Mouse (Mus musculus) liver, postnatal 0 days (tissue): ENCODE measurements at regions not wholly inside any gene's neighbourhood (a gene's known extent, or its start where the extent isn't known, plus 50 kb on each side); places are given as distances from the start of the nearest gene placed in this dataset.

Source experiments
- CTCF ChIP-seq: sonication (generic); IDR thresholded peaks from 2 replicates; pipeline ENCODE4 v1.5.1; 2016; ENCODE audit warnings: antibody characterized with exemption, low read depth
- EP300 ChIP-seq: IDR thresholded peaks from 2 replicates; pipeline ENCODE4 v1.6.1; 2016; ENCODE audit warnings: antibody characterized with exemption, low read depth, mild to moderate bottlenecking

DNA sequence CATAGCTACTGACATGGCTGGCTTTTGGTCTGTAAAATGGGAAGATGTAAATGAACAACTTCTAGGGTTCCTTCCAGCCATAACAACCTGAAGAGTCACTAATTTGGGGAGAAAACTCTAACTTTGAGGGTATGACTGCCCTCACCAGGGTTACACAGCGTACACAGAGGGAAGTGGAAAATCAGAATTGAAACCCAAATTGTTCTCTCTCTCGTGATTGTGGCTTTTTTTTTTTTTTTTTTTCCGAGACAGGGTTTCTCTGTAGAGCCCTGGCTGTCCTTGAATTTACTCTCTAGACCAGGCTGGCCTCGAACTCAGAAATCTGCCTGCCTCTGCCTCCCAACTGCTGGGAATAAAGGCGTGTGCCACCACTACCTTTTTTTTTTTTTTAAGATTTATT is 80.4 kb upstream of the Pmfbp1 start:
- TF ChIP-seq CTCF (no peak), EP300 (no peak)
